In the genomic region with DNA sequence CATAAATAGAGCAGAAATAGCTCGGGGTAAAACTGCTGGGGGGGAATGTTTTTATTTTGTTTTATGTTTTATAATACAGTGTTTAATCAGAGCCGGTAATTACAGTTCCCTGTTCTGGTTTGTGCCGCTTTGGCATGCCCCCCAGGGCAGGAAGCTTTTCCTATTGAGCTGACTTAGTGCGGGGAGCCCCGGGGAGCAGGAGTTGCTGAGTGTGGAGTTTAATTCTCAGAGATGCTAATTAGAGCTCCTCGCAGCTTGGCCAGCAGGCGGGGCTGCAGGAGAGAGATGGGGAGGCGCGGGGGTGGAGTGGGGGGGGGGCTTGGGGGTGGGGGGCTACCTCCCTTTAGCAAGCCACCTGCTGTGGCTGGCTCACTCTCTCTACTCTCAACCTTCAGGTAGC, we compare ENCODE assay signal across 25 mouse cellular contexts.
DNase-seq lines count a peak whose midpoint lies in the region; ATAC-seq and TF ChIP-seq lines count a peak whose summit lies in the region.
"Had no signal": no experiment of that assay in that cellular context is flagged by ENCODE, and none has a peak within 500 bp of the region (broad histone marks: within the 10 kb centered on the region; RNA-seq: fewer than 3 reads in every experiment).

No protein-coding gene starts in this region.

- H3K4me3 ChIP-seq in forebrain, embryonic 12.5 days (replicated peaks), result no peak overlapping the region
- no peak overlapping the region for H3K4me3 ChIP-seq in forebrain, embryonic 11.5 days (ENCODE audit: low read depth, low read length)
- H3K4me3 ChIP-seq in left cerebral cortex, adult 2 months, result no peak overlapping the region
- H3K4me3 ChIP-seq: embryonic facial prominence, embryonic 15.5 days; kidney, embryonic 15.5 days; limb, embryonic 13.5 days; liver, embryonic 12.5 days; midbrain, embryonic 12.5 days; neural tube, embryonic 12.5 days had no signal

- no peak overlapping the region for H3K9ac ChIP-seq in forebrain, embryonic 12.5 days
- H3K9ac ChIP-seq in forebrain, embryonic 11.5 days (ENCODE audit: low read length), result no peak overlapping the region
- H3K9ac ChIP-seq: embryonic facial prominence, embryonic 15.5 days; kidney, embryonic 15.5 days; limb, embryonic 13.5 days; liver, embryonic 12.5 days; midbrain, embryonic 12.5 days; neural tube, embryonic 12.5 days had no signal

- peaks cover 26% of the 10 kb centered on the region for H3K4me1 ChIP-seq in forebrain, embryonic 12.5 days
- H3K4me1 ChIP-seq in forebrain, embryonic 11.5 days (replicated peaks; ENCODE audit: control insufficient read depth, insufficient read depth, low read length), result peaks cover 9% of the 10 kb centered on the region
- H3K4me1 ChIP-seq: liver, embryonic 12.5 days; neural tube, embryonic 12.5 days had no signal

- H3K27ac ChIP-seq in forebrain, embryonic 12.5 days, result 0 out of 2 replicates have a peak overlapping the region, but pooled peaks have one; percentile 8
- no peak overlapping the region for H3K27ac ChIP-seq in forebrain, embryonic 11.5 days (ENCODE audit: low read depth, low read length)
- H3K27ac ChIP-seq in left cerebral cortex, adult 2 months, result no peak overlapping the region
- H3K27ac ChIP-seq: embryonic facial prominence, embryonic 15.5 days; kidney, embryonic 15.5 days; liver, embryonic 12.5 days; midbrain, embryonic 12.5 days; neural tube, embryonic 12.5 days had no signal

- WGBS in forebrain, embryonic 12.5 days, result 6% methylated on average over 9 of the region's 9 CpGs
- 5% methylated on average over 9 of the region's 9 CpGs for WGBS in forebrain, embryonic 11.5 days

- peaks cover 7% of the 10 kb centered on the region for H3K27me3 ChIP-seq in forebrain, embryonic 12.5 days
- H3K27me3 ChIP-seq in forebrain, embryonic 11.5 days (ENCODE audit: control insufficient read depth, insufficient read depth, low read length), result no peaks in the 10 kb centered on the region

- H3K4me2 ChIP-seq in forebrain, embryonic 12.5 days, result no peak overlapping the region
- no peak overlapping the region for H3K4me2 ChIP-seq in forebrain, embryonic 11.5 days (ENCODE audit: low read depth, low read length, severe bottlenecking)
- H3K4me2 ChIP-seq: embryonic facial prominence, embryonic 15.5 days; heart, embryonic 11.5 days; kidney, embryonic 15.5 days; limb, embryonic 13.5 days; liver, embryonic 12.5 days; midbrain, embryonic 12.5 days; neural tube, embryonic 12.5 days had no signal

- no peaks in the 10 kb centered on the region for H3K36me3 ChIP-seq in forebrain, embryonic 12.5 days (replicated peaks)
- no peaks in the 10 kb centered on the region for H3K36me3 ChIP-seq in forebrain, embryonic 11.5 days (ENCODE audit: control insufficient read depth, insufficient read depth, low read length)
- H3K36me3 ChIP-seq: embryonic facial prominence, embryonic 15.5 days; kidney, embryonic 15.5 days; limb, embryonic 13.5 days; liver, embryonic 12.5 days; midbrain, embryonic 12.5 days; neural tube, embryonic 12.5 days had no signal

- no peak for DNase-seq in forebrain, embryonic 11.5 days (ENCODE audit: low spot score)
- no peak for DNase-seq in left cerebral cortex, adult 2 months (ENCODE audit: extremely low spot score in 1 of 2, low spot score in 2 of 2)
- DNase-seq in left cerebral cortex, adult 9 months (ENCODE audit: low spot score in 2 of 2), result no peak
- peak; percentile 51 for DNase-seq in right cerebral cortex, postnatal 4 days
- no peak for DNase-seq in right cerebral cortex, postnatal 36 days (ENCODE audit: low spot score in 2 of 2)
- DNase-seq in adrenal gland, postnatal 10 days, result no peak
- no peak for DNase-seq in cerebellum, postnatal 14 days
- DNase-seq: cerebellum, adult 2 months; cerebellum, postnatal 36 days; embryo, embryonic 11 days; gastrocnemius, postnatal 10 days; heart, adult 11 months; kidney, adult 11 months; layer of hippocampus, postnatal 36 days; lung, adult 18-20 months; lung, postnatal 10 days; thymus, postnatal 36 days had no signal

- intact Hi-C loops in left cerebral cortex, adult 2 months (cut with DNase I), result no loop called here

- peak; percentile 11 for TF ChIP-seq CTCF in left cerebral cortex, adult 2 months (IDR thresholded peaks at IDR 0.05)

- H3K9me3 ChIP-seq in forebrain, embryonic 12.5 days, result no peaks in the 10 kb centered on the region
- no peaks in the 10 kb centered on the region for H3K9me3 ChIP-seq in forebrain, embryonic 11.5 days (ENCODE audit: control insufficient read depth, low read length)
- H3K9me3 ChIP-seq: embryonic facial prominence, embryonic 15.5 days; kidney, embryonic 15.5 days; limb, embryonic 13.5 days; liver, embryonic 12.5 days; midbrain, embryonic 12.5 days; neural tube, embryonic 12.5 days had no signal

- 0 out of 2 replicates have a peak, but pooled peaks have one; percentile 12 for ATAC-seq in forebrain, embryonic 12.5 days (ENCODE audit: low FRiP score)
- no peak for ATAC-seq in forebrain, embryonic 11.5 days (replicated peaks; ENCODE audit: low FRiP score)
- ATAC-seq: liver, embryonic 12.5 days had no signal
